Mouse (Mus musculus) thymus, postnatal 36 days (tissue): ENCODE results near the gene Aggf1.

ENCODE experiments used
- DNase-seq, 2 experiments: peaks; one replicate each; pipeline ENCODE4 v3.0.0; 2022; ENCODE audit warnings: mixed read lengths in 2 of 2

Aggf1 gene

DNA sequence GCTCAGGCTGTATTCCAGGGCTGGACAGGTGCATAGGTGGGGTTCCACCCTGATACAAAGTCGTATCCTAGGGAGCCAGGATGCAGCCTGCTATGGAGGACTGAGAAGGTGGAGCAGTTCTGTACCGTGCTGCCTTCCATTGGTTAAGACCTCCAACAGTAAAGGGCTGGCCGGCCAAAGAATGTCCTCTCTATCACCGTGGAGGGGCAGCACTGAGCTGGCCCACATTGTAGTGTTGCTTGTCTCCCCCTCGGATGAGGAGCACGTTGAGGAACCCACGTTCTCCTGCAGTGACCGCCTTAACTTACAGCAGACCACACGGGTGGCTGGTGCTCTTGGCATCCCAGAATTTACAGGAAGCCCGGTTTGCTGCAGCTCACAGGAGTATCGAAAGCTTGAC lies 44.6 kb downstream of the Aggf1 start:
- no peak for DNase-seq

DNA sequence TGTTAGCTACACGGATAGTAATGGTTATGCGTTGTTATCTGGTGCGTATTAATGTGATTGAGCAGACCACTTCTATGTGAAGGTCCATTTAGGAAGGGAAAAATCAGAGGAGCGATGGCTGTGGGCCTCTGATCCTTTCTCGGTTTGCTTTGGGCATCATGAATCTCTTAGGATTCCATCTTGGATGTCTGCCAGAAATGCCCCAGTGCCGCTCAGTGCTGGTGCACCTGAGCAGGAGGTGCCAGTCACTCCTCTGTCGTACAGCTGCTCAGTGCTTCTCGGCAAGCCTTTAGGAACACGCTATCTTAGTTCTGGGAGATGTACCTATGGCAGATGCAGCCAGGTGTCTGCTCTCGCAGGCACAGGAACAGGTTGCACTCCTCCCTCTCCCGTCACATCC lies 46.4 kb downstream of the Aggf1 start:
- DNase-seq = no peak

DNA sequence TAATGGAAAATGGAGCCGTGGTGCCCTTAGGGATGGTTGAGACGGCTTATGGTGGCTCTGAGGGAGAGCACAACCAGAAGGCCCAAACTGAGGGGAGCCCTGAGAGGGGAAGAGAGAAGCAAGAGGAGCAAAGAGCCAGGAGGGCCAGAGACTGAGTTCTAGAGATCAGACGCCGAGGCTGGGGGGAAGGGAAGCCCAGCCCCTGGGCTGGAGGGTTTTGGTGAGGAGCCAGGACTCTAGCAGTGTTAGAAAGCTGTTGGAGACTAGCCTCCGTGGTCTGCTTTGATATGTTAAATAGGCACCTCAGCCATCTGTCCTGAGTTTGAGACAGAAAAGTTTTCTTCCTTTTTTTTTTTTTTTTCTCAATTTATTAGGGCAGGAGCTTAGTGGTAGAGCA lies 47.8 kb downstream of the Aggf1 start:
- no peak for DNase-seq

DNA sequence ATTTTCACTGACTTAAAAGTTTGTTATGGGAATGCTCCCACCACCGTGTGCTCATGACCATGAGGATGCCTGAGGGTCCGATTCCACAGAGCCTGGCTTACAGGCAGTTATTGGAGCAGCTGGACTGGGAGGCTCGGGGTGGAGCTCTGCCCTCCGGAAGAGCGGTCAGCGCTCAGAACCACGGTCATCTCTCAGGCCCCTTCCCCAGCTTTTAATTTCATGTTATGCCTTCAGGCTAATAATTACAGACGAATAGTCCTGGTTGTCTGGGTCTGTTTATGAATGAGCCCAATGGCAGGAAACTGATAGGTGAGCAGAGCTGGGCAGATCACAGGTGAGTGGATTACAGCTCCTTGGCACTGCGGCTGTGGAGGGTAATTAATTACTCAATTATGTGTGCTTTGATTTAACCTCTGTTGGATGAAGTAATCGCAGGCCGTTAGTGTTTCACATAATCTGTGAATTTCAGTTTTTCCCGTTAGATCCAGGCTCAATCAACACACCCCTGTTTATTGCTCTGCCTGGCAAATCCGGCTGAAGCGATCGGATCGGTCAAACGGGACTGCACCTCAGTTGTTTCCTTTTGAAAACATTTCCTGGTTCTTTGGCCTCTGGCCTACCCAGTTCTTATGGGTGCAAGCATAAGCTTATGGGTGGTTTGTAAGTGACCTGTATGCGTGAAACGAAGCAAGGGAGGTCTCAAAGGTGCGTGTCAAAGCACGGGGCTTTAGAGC lies 48.4 kb downstream of the Aggf1 start:
- DNase-seq = no peak

DNA sequence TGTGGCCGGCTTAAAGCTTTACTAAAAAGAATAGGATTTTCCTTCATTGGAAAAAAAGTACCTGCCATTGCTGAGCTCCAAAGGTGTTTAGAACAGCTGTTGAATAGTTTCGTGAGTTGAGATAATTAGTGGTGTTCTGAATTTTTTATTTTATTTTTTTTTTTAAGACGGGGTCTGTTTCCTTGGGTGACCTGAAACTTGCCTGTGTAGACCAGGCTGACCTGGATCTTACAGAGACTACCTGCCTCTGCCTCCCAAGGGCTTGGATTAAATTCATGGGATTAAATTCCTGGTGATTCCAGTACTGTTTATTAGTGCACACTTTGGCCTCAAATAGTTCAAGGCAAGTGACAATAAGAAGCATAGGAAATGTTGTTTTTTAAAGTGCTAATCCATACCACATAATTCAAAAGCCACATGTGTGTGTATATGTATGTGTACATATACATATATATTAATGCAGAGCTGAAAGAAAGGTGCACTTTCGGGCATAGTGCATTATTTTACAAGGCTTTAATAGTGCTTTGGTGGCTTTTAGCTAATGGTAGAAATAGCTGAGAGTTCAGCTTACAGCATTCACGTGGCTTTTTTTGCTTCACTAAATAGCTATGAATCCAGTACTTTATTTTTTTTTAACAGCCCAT lies 49.1 kb downstream of the Aggf1 start:
- no peak for DNase-seq

DNA sequence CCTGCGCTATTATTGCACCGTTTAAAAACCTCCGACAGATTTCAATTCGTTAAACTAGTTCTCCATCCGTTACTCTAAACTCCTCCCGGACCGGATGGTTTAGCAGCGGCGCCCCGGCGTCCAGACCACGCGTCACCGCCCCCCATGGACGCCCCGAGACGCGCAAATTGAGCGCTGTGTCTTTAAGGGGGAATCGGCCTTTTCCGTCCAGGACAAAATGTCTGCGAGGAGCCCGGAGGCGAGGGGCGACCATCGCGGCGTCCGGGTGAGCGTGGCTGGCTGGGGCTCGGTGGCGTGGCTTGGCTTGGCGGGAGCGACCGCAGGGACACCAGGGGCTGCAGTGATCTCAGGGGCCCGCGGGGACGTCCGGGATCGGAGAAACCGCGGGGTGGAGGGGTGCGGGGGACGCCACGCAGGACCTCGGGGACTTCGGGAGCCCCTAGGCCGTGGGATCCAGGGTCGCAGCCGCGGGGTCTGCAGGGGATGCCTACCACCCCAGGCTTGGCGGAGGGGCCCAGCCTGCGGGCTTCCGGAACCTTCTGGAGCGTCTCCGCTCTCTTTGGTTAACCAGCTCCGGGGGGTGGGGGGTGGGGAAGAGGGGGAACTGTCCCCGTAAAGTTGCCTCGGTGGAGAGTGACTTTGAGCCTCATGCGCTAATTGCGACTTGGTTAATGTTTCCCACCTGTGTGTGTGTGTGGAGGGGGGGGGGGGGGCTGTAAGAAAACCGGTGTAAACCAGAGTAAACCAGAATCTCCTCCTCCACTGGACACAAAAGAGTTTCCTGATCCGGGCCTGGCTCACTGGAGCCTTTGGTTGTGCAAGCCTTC lies 49.9 kb downstream of the Aggf1 start:
- DNase-seq = peak; percentile 56 to 62

DNA sequence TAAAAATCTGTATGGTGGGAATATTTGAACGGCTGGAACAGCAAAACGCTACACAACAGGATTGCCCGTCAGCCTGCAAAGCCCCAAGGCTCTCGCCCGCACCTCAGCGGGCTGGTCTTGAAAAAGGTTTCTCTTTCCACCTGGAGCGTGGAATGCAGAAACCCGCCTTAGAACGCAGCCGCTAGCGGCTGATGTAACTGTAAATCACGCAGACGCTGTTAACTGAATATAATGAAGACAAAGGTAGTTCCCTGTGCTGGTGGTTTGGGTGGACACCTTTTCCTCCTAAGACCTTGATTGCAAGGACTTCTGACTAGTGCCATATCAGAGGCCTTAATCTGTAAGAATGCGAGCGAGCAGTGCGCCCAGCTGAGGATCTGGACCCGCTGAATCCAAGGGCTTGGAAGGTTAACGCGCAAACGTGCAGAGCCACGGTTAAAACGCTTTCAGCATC lies 50.5 kb downstream of the Aggf1 start:
- DNase-seq = peak; percentile 18 to 25

DNA sequence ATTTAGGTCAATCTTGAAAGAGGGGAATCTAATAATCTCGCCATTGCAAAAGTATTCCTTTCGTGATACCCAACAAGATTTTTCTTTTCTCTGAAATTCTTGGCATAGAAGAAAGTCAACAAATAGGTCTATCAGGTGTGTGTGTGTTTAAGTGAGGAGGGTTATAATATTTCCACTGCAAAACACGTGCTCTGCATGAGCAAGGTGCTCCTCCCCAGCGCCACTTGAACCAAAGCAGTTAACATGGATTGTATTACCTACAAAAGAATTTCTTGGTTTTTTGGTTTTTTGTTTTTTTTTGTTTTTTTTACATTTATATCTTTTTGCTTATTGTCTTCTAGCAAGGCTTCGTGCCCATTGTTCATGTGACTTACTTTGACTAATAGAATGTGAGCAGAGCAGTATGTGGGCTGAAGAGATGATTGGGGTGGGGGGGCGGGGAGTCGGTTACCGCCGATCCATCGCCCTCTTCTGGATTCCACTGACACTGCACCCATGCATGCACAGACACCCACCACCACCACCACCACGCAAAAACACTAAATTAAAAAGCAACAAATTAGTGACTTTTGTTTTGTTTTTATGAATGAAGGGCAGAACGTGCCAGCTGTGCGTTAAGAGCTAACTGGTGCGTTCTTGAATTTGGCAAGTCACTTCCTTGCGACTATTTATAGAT lies 51.1 kb downstream of the Aggf1 start:
- peak; percentile 61 to 62 for DNase-seq

DNA sequence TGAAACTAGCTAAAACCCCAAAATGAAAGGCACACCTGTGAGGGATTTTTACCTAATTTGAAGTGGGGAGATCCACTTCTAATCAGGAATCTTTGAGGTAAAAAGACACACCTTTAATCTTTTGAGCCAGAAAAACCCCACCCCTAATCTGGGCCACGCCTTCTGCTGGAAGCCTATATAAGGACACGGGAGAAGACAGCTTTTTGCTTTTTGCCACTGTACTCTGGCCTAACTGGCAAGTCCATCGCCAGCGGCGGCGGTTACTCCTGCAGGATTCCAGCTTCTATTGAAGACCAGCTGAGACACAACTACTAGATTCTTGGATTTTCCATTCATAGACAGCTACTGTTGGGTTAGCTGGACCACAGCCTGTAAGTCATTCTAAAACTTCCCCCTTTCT lies 51.8 kb downstream of the Aggf1 start, which contains the start of gene Zbed3:
TSS of gene Zbed3 (plus strand) at position 213 of the 400 bp plus-strand sequence.
- DNase-seq = no peak

DNA sequence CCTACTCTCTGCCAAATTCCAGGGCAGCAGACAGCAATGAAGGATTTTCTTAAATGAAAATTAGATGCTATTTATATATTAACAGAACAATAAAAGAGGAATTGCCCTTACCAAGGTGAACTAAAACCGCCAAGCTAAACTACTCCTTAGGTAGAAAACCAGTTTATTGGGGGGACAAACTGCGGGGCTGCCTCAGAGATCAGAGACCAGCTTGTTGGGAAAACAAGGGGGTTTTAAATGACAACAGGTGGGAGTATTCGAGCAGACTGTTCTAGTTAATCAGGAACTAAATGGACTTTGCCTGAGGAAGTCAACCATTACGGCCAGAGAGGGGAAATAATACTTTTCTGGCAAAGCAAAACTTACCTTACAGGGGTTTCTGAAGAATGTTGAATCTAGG lies 54.7 kb downstream of the Aggf1 start:
- no peak for DNase-seq

DNA sequence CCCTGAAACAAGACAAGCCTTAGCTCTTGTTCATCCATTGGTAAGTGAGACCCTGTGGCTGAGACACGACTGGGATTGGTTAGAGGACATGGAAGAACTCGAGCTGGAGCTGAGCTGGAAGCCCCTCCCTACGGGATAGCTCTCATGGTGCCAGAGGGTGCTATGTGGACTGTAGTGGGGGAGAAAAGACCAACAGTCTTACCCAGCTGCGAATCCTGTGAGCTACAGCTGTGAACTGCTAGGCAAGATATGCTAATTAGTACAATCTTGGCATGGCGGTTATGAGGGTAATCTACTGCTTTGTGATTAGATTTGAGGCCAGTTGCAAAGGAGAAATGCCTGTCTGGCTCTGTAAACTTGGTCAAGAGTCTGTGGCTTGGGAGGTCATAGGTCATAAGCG lies 56.0 kb downstream of the Aggf1 start:
- no peak for DNase-seq

DNA sequence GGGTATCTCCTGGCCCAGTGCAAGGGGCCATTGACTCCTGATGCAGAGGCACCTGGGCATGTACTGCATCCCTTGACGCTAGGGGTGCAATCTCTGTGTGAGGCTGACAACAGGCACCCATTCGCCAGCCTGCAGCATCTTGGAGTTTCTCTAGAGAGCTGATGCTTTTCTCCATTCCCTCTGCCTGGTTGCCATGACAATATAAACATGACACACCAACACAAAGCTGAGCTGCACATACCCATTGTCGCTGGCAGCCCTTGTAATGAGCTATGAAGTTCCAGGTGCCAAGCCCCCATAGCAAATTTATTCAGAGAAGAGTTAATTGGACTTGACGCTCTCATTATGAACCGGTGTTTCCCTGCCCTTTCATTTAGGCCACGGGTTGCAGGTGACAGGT lies 63.1 kb downstream of the Aggf1 start:
- DNase-seq = no peak

DNA sequence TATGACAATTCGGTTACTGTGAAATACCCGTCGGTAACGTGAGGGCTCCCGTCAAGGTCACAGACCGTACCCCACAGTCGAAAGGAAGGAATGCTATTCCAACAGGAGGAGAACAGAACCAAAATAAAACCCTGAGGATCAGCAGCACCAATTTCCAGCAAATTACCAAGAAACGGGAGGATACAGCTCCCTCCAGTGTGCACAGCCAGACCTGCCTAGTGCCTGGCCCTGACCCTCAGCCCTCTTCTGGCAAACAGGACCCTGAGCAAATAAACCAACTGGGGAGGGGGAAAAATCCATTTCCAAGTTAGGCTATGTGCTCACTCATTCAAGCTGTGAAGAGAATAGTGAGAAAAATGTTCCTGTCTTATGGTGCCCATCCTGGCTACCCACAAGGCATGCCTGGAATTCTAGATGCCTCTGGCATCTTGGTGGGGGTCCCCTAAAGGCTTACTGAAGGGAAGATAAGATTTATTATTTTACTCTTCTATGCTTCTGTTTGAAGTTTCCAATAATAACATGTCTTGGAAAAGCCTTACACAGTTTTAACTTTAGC lies 68.0 kb downstream of the Aggf1 start:
- DNase-seq = no peak

DNA sequence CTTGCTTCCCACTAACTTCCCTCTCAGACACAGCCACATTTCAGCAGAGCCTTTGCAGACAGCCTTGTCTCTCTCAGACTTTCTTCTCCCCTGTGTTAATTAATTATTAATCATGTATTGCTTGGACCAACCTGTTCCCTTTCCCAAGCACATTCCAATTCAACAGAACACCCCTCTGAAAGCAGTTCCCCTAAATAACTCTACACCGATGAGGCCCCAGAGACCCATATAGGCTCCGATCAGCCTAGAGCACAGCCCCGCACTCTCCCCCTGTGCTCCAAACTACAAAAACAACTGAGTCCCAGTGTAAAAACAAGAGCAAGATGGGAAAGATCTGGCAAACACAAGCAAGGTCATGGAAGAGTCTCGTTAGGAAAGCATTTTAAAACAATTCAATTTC lies 68.6 kb downstream of the Aggf1 start:
- DNase-seq = no peak
